Mouse (Mus musculus): ENCODE data around the gene C2. TPM values are rescaled to one million over a fixed set of nuclear protein-coding genes. Genes with fewer than 3 reads are reported as not detected.
"Not testable (repeated sequence)": the region's sequence is repeated elsewhere in the genome, so short reads cannot be mapped to it uniquely, and the experiment has no call there.

C2 gene
- polyA plus RNA-seq, 1 experiment from 2014 or later = 14.9 TPM

- Histone ChIP-seq H3K4me3 (replicated peaks) (no peak overlapping the region), H3K9me3 (no peaks in the 10 kb centered on the region), H3K27me3 (replicated peaks) (no peaks in the 10 kb centered on the region), H3K4me2 (replicated peaks) (no peak overlapping the region), H3K9ac (no peak overlapping the region), H3K36me3 (peaks cover 28% of the 10 kb centered on the region), H3K4me1 (replicated peaks) (peaks cover 18% of the 10 kb centered on the region), H3K27ac (no peak overlapping the region)
- 83% methylated on average over 6 of the region's 6 CpGs for WGBS
- no peak for ATAC-seq
Observed at GRCm38 (mm10) chr17:34840736-34841307, 57.2 kb downstream of the C2 start.

GRCm38 (mm10) chr17:34838785-34839184, 59.3 kb downstream of the C2 start:
- no peak overlapping the region for H3K4me2 ChIP-seq (replicated peaks)
- no peak overlapping the region for H3K9ac ChIP-seq
- ATAC-seq = no peak
- H3K4me1 ChIP-seq (replicated peaks) = peaks cover 22% of the 10 kb centered on the region
- no peak overlapping the region for H3K4me3 ChIP-seq (replicated peaks)
- 87% methylated on average over 7 of the region's 7 CpGs for WGBS
- H3K27me3 ChIP-seq (replicated peaks) = no peaks in the 10 kb centered on the region
- H3K27ac ChIP-seq = no peak overlapping the region
- H3K9me3 ChIP-seq = no peaks in the 10 kb centered on the region
- peaks cover 16% of the 10 kb centered on the region for H3K36me3 ChIP-seq

GRCm38 (mm10) chr17:34837464-34838324, 60.4 kb downstream of the C2 start:
- peaks cover 16% of the 10 kb centered on the region for H3K36me3 ChIP-seq

GRCm38 (mm10) chr17:34836856-34837221, 61.2 kb downstream of the C2 start, which contains the start of the genes Stk19 and Dxo:
TSS of gene Stk19 (minus strand) at chr17:34836945.
TSS of gene Dxo (plus strand) at chr17:34837019.
- peak within 1 kb of the TSS; percentile 97 for H3K4me2 ChIP-seq (replicated peaks)
- peaks cover 22% of the 10 kb centered on the region for H3K4me1 ChIP-seq (replicated peaks)
- WGBS = under 1% methylated on average over 40 of the region's 40 CpGs
- peak within 1 kb of the TSS; percentile 45 for H3K27ac ChIP-seq
- H3K9ac ChIP-seq = peak within 1 kb of the TSS; percentile 72
- H3K9me3 ChIP-seq = no peaks in the 10 kb centered on the region
- no peaks in the 10 kb centered on the region for H3K27me3 ChIP-seq (replicated peaks)
- H3K36me3 ChIP-seq = peaks cover 18% of the 10 kb centered on the region
- ATAC-seq = peak; percentile 97
- H3K4me3 ChIP-seq (replicated peaks) = peak within 1 kb of the TSS; percentile 70

More at GRCm38 (mm10) chr17:34837464-34838324, 60.4 kb downstream of the C2 start:
- H3K4me3 ChIP-seq (replicated peaks) = peak overlapping the region; percentile 70
- H3K27me3 ChIP-seq (replicated peaks) = no peaks in the 10 kb centered on the region
- H3K9ac ChIP-seq = peak overlapping the region; percentile 72
- WGBS = 31% methylated on average over 43 of the region's 43 CpGs
- peaks cover 22% of the 10 kb centered on the region for H3K4me1 ChIP-seq (replicated peaks)
- peak overlapping the region; percentile 97 for H3K4me2 ChIP-seq (replicated peaks)
- peak; percentile 36 for ATAC-seq
- no peaks in the 10 kb centered on the region for H3K9me3 ChIP-seq
- H3K27ac ChIP-seq = peak overlapping the region; percentile 45; the same call in 1 of the 2 replicates

GRCm38 (mm10) chr17:34836155-34836855, 61.8 kb downstream of the C2 start:
- peak overlapping the region; percentile 43 for H3K9ac ChIP-seq
- H3K4me2 ChIP-seq (replicated peaks) = peak overlapping the region; percentile 94
- H3K9me3 ChIP-seq = no peaks in the 10 kb centered on the region
- 4% methylated on average over 48 of the region's 48 CpGs for WGBS
- H3K4me3 ChIP-seq (replicated peaks) = peak overlapping the region; percentile 70
- ATAC-seq = peak; percentile 85
- no peaks in the 10 kb centered on the region for H3K27me3 ChIP-seq (replicated peaks)
- H3K36me3 ChIP-seq = peaks cover 19% of the 10 kb centered on the region
- H3K4me1 ChIP-seq (replicated peaks) = peaks cover 22% of the 10 kb centered on the region
- H3K27ac ChIP-seq = peak overlapping the region; percentile 24

- not testable (repeated sequence) for H3K4me2 ChIP-seq (replicated peaks); H3K9ac ChIP-seq; H3K27ac ChIP-seq; H3K9me3 ChIP-seq; H3K4me3 ChIP-seq (replicated peaks); H3K27me3 ChIP-seq (replicated peaks); ATAC-seq; H3K4me1 ChIP-seq (replicated peaks)
- WGBS = 93% methylated on average over 1 of the region's 1 CpGs
- peaks cover 21% of the 10 kb centered on the region for H3K36me3 ChIP-seq
Observed at GRCm38 (mm10) chr17:34830776-34831175, 67.3 kb downstream of the C2 start.

GRCm38 (mm10) chr17:34814818-34815370, 83.2 kb downstream of the C2 start:
- 79% methylated on average over 7 of the region's 7 CpGs for WGBS
- Histone ChIP-seq H3K4me2 (replicated peaks) (no peak overlapping the region), H3K27ac (no peak overlapping the region), H3K9ac (no peak overlapping the region), H3K4me3 (replicated peaks) (no peak overlapping the region), H3K4me1 (replicated peaks) (no peaks in the 10 kb centered on the region), H3K27me3 (replicated peaks) (no peaks in the 10 kb centered on the region), H3K36me3 (no peaks in the 10 kb centered on the region), H3K9me3 (no peaks in the 10 kb centered on the region)
- ATAC-seq = no peak

- WGBS = 60% methylated on average over 12 of the region's 12 CpGs
- H3K4me2 ChIP-seq (replicated peaks); H3K27me3 ChIP-seq (replicated peaks); H3K36me3 ChIP-seq; H3K27ac ChIP-seq; H3K9ac ChIP-seq; H3K4me1 ChIP-seq (replicated peaks); ATAC-seq; H3K4me3 ChIP-seq (replicated peaks); H3K9me3 ChIP-seq: not testable (repeated sequence)
Observed at GRCm38 (mm10) chr17:34813747-34814146, 84.3 kb downstream of the C2 start.

Other genes starting within 250 kb of the C2 start
- gene Tnxb, start 227.7 kb downstream of the C2 start, polyA plus RNA-seq (2015; fragmentation: Nextera tagmentation; extraction: Ambion mirVana) = 1.1 and 1.3 TPM in 2 replicates
- gene C4b, start 154.4 kb downstream of the C2 start, polyA plus RNA-seq (2015; fragmentation: Nextera tagmentation; extraction: Ambion mirVana) = 0.33 and 1.4 TPM in 2 replicates
- 0.38 and 18.1 TPM in 2 replicates for gene Cyp21a1, start 93.7 kb downstream of the C2 start, polyA plus RNA-seq (2015; fragmentation: Nextera tagmentation; extraction: Ambion mirVana)
- 25.1 and 30.3 TPM in 2 replicates for gene Stk19, start 61.3 kb downstream of the C2 start, polyA plus RNA-seq (2015; fragmentation: Nextera tagmentation; extraction: Ambion mirVana)
- 51.8 and 58.6 TPM in 2 replicates for gene Dxo, start 61.2 kb downstream of the C2 start, polyA plus RNA-seq (2015; fragmentation: Nextera tagmentation; extraction: Ambion mirVana)
- 39.9 and 42.5 TPM in 2 replicates for gene Skiv2l, start 48.1 kb downstream of the C2 start, polyA plus RNA-seq (2015; fragmentation: Nextera tagmentation; extraction: Ambion mirVana)
- gene Nelfe, start 47.9 kb downstream of the C2 start, polyA plus RNA-seq (2015; fragmentation: Nextera tagmentation; extraction: Ambion mirVana) = 98.4 and 106 TPM in 2 replicates
- 52.1 and 63.5 TPM in 2 replicates for gene Cfb, start 35.7 kb downstream of the C2 start, polyA plus RNA-seq (2015; fragmentation: Nextera tagmentation; extraction: Ambion mirVana)
- 2.5 and 2.8 TPM in 2 replicates for gene Zbtb12, start 18.8 kb downstream of the C2 start, polyA plus RNA-seq (2015; fragmentation: Nextera tagmentation; extraction: Ambion mirVana)
- not detected in 2 replicates for gene Gm20547, start 16.2 kb downstream of the C2 start, polyA plus RNA-seq (2015; fragmentation: Nextera tagmentation; extraction: Ambion mirVana)
- gene Ehmt2, start 204 bp upstream of the C2 start, polyA plus RNA-seq (2015; fragmentation: Nextera tagmentation; extraction: Ambion mirVana) = 61.2 and 67.6 TPM in 2 replicates
- gene Slc44a4, start 16.2 kb upstream of the C2 start, polyA plus RNA-seq (2015; fragmentation: Nextera tagmentation; extraction: Ambion mirVana) = 56.2 and 60.4 TPM in 2 replicates
- gene Neu1, start 33.0 kb upstream of the C2 start, polyA plus RNA-seq (2015; fragmentation: Nextera tagmentation; extraction: Ambion mirVana) = 118 and 134 TPM in 2 replicates
- 0.43 TPM in 2 replicates for gene Hspa1b, start 61.0 kb upstream of the C2 start, polyA plus RNA-seq (2015; fragmentation: Nextera tagmentation; extraction: Ambion mirVana)
- not detected in 2 replicates for gene Gm20481, start 71.6 kb upstream of the C2 start, polyA plus RNA-seq (2015; fragmentation: Nextera tagmentation; extraction: Ambion mirVana)
- 6.2 and 6.3 TPM in 2 replicates for gene Hspa1a, start 73.9 kb upstream of the C2 start, polyA plus RNA-seq (2015; fragmentation: Nextera tagmentation; extraction: Ambion mirVana)
- 0.16 and 0.78 TPM in 2 replicates for gene Hspa1l, start 74.4 kb upstream of the C2 start, polyA plus RNA-seq (2015; fragmentation: Nextera tagmentation; extraction: Ambion mirVana)
- 187 and 190 TPM in 2 replicates for gene Lsm2, start 83.6 kb upstream of the C2 start, polyA plus RNA-seq (2015; fragmentation: Nextera tagmentation; extraction: Ambion mirVana)
- 117 and 141 TPM in 2 replicates for gene Vars, start 102.7 kb upstream of the C2 start, polyA plus RNA-seq (2015; fragmentation: Nextera tagmentation; extraction: Ambion mirVana)
- 0.21 and 0.35 TPM in 2 replicates for gene Vwa7, start 118.3 kb upstream of the C2 start, polyA plus RNA-seq (2015; fragmentation: Nextera tagmentation; extraction: Ambion mirVana)
- 11.4 and 13.5 TPM in 2 replicates for gene Sapcd1, start 129.8 kb upstream of the C2 start, polyA plus RNA-seq (2015; fragmentation: Nextera tagmentation; extraction: Ambion mirVana)
- gene Msh5, start 148.5 kb upstream of the C2 start, polyA plus RNA-seq (2015; fragmentation: Nextera tagmentation; extraction: Ambion mirVana) = 3.0 and 3.1 TPM in 2 replicates
- 385 and 387 TPM in 2 replicates for gene Clic1, start 151.7 kb upstream of the C2 start, polyA plus RNA-seq (2015; fragmentation: Nextera tagmentation; extraction: Ambion mirVana)
- 185 and 190 TPM in 2 replicates for gene Ddah2, start 160.8 kb upstream of the C2 start, polyA plus RNA-seq (2015; fragmentation: Nextera tagmentation; extraction: Ambion mirVana)
- gene Ly6g6c, start 167.1 kb upstream of the C2 start, polyA plus RNA-seq (2015; fragmentation: Nextera tagmentation; extraction: Ambion mirVana) = not detected in 2 replicates
- gene Mpig6b, start 167.9 kb upstream of the C2 start, polyA plus RNA-seq (2015; fragmentation: Nextera tagmentation; extraction: Ambion mirVana) = 0.23 and 0.35 TPM in 2 replicates
- gene Ly6g6e, start 178.6 kb upstream of the C2 start, polyA plus RNA-seq (2015; fragmentation: Nextera tagmentation; extraction: Ambion mirVana) = 1.9 and 2.6 TPM in 2 replicates
- 5.8 and 5.9 TPM in 2 replicates for gene Ly6g6d, start 179.8 kb upstream of the C2 start, polyA plus RNA-seq (2015; fragmentation: Nextera tagmentation; extraction: Ambion mirVana)
- 0.24 and 0.33 TPM in 2 replicates for gene Ly6g6f, start 187.3 kb upstream of the C2 start, polyA plus RNA-seq (2015; fragmentation: Nextera tagmentation; extraction: Ambion mirVana)
- 92.1 and 96.4 TPM in 2 replicates for gene Abhd16a, start 191.0 kb upstream of the C2 start, polyA plus RNA-seq (2015; fragmentation: Nextera tagmentation; extraction: Ambion mirVana)
- gene Ly6g5c, start 210.0 kb upstream of the C2 start, polyA plus RNA-seq (2015; fragmentation: Nextera tagmentation; extraction: Ambion mirVana) = not detected in 2 replicates
- 0.83 and 0.85 TPM in 2 replicates for gene Ly6g5b, start 217.2 kb upstream of the C2 start, polyA plus RNA-seq (2015; fragmentation: Nextera tagmentation; extraction: Ambion mirVana)
- gene Gpank1, start 223.2 kb upstream of the C2 start, polyA plus RNA-seq (2015; fragmentation: Nextera tagmentation; extraction: Ambion mirVana) = 17.7 and 19.1 TPM in 2 replicates
- gene Csnk2b, start 223.8 kb upstream of the C2 start, polyA plus RNA-seq (2015; fragmentation: Nextera tagmentation; extraction: Ambion mirVana) = 248 and 271 TPM in 2 replicates
- 13.6 and 13.7 TPM in 2 replicates for gene D17H6S53E, start 228.1 kb upstream of the C2 start, polyA plus RNA-seq (2015; fragmentation: Nextera tagmentation; extraction: Ambion mirVana)
- gene Apom, start 233.8 kb upstream of the C2 start, polyA plus RNA-seq (2015; fragmentation: Nextera tagmentation; extraction: Ambion mirVana) = 10.4 and 13.7 TPM in 2 replicates
- 45.2 and 46.4 TPM in 2 replicates for gene Bag6, start 236.9 kb upstream of the C2 start, polyA plus RNA-seq (2015; fragmentation: Nextera tagmentation; extraction: Ambion mirVana)

Data from intestine, embryonic 15.5 days (tissue).